Mouse (Mus musculus): Measurements from ENCODE around the gene Srgap3. TPM values are rescaled to one million over a fixed set of nuclear protein-coding genes. Genes with fewer than 3 reads are reported as not detected.

The Srgap3 gene
- total RNA-seq, 2 experiments from 2014 or later = 257 to 266 TPM

GRCm38 (mm10) chr6:112953905-112954304 lies 6.8 kb upstream of the Srgap3 start:
- DNase-seq (ENCODE audit: extremely low spot score in 1 of 2, low spot score in 2 of 2) = no peak
- intact Hi-C loops (cut with DNase I) = no loop called here

DNA sequence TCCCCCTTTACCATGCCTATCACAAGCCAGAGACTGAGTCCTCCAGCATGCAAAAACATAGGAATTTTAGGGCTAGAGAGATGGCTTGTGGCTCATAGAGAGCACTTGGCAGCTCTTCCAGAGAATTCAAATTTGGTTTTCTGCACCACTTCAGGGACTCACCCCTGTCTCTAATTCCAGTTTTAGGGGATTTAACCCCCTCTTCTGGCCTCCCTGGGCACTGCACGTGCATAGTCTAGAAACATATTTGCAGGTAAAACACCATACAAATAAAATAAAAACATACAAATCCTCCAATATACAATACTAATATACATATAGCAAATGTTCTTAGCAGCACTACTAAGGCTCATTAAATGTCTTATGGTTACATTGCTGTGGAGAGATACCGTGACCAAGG lies 4.2 kb upstream of the Srgap3 start:
- intact Hi-C loops (cut with DNase I) = no loop called here
- DNase-seq (ENCODE audit: extremely low spot score in 1 of 2, low spot score in 2 of 2) = no peak

- intact Hi-C loops (cut with DNase I) = no loop called here
Observed at GRCm38 (mm10) chr6:112950205-112951110, 3.4 kb upstream of the Srgap3 start.

DNA sequence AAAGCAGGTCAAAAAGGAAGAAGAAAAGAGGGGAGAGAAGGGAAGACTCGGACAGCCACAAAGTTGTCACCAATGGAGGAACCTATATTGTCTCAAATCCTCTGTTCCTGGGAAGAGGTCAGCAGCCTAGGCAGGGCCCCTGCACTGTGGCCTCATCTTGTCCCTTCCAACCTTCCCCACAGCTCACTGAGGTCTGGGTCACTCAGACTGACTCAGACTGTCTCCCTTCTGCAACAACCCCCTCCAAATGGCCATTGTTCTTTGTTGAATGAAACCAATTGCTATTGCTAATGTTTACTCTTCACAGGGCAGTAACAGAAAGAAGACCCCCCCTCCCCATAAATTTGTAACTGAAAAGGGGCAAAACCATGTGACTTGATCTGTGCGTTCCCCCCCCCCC lies 2.2 kb upstream of the Srgap3 start:
- no peak for DNase-seq (ENCODE audit: extremely low spot score in 1 of 2, low spot score in 2 of 2)
- intact Hi-C loops (cut with DNase I) = loop anchor here (5.0 kb wide), 2 partner anchors 48 to 232 kb away; no protein-coding TSS in a partner anchor

More at GRCm38 (mm10) chr6:112950205-112951110, 3.4 kb upstream of the Srgap3 start:
- DNase-seq (ENCODE audit: extremely low spot score in 1 of 2, low spot score in 2 of 2) = no peak

DNA sequence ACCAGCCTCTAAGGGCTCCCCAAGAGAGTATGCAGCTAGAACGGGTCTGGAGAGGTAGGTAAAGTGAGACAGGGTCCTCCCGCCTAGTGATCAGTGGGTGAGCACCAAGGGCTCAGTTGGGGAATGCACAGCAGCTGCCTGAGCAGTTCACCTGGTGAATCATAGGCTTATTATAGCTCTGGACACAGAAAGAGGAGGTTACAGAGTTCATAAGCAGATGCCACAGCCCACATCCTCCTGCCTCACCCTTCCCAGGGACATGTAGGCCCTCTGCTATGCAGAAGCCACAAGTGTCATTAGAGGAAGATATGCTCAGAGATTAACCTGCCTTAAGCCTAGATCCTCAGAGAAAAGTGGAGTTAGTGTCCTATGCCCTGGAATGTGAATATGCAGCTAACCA lies 1.4 kb upstream of the Srgap3 start:
- intact Hi-C loops (cut with DNase I) = loop anchor here (5.0 kb wide), 2 partner anchors 49 to 231 kb away; no protein-coding TSS in a partner anchor
- no peak for DNase-seq (ENCODE audit: extremely low spot score in 1 of 2, low spot score in 2 of 2)

GRCm38 (mm10) chr6:112946021-112946811 lies 850 bp downstream of the Srgap3 start:
- no peak for DNase-seq (ENCODE audit: extremely low spot score in 1 of 2, low spot score in 2 of 2)
- intact Hi-C loops (cut with DNase I) = loop anchor here (5.0 kb wide), 2 partner anchors 51 to 229 kb away; no protein-coding TSS in a partner anchor

DNA sequence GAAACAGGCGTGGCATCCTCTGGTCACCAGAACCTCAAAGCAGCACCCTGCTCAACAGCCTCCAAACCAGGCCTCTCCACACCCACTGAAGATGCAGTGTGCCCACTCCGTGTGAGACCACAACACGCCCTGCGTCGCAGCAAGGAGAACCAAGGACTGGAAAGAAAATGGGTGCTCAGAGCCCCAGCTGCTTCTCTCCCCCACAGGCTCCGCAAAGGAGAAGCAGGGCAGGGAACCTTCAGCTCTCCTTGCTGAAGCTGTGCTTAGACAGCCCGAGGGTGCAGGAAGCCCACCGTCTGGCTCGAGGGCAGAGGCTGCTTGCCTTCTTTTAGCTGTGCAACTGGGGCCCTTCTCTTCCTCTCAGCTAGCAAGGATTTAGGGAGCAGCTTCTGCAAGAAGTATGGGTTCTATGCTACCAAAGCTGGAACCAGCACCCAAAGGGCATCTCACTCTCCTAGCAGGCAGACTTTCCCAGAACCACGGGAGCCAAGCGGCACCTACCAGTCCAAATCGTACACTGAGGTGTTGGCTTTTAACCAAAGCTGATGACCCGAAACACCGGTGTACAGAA lies 1.8 kb downstream of the Srgap3 start:
- intact Hi-C loops (cut with DNase I) = loop anchor here (5.0 kb wide), 2 partner anchors 52 to 228 kb away; no protein-coding TSS in a partner anchor
- DNase-seq (ENCODE audit: extremely low spot score in 1 of 2, low spot score in 2 of 2) = peak in 1 of 2 experiments; percentile 42

GRCm38 (mm10) chr6:112943596-112944245 lies 3.3 kb downstream of the Srgap3 start:
- intact Hi-C loops (cut with DNase I) = no loop called here
- DNase-seq (ENCODE audit: extremely low spot score in 1 of 2, low spot score in 2 of 2) = peak in 1 of 2 experiments; percentile 38

DNA sequence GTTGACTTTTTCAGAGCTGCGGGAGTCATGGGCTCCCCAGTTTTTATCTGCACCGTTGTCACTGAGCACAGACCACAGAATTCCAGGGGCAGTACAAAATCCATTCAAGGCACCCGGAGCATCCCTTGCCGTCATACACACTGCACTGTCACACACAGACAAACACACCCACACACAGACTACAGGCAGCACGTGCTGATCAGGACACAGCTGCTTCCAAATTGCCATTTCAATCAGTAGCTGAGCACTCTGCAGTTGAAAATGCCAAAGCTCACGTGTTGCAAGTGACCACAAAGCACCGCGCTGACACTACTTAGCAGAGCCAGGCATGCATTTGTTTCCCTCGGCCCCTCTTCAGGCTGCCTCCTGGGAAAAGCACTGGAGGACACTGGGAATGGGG lies 7.8 kb downstream of the Srgap3 start:
- intact Hi-C loops (cut with DNase I) = no loop called here
- no peak for DNase-seq (ENCODE audit: extremely low spot score in 1 of 2, low spot score in 2 of 2)

GRCm38 (mm10) chr6:112937791-112938190 lies 9.3 kb downstream of the Srgap3 start:
- DNase-seq (ENCODE audit: extremely low spot score in 1 of 2, low spot score in 2 of 2) = no peak

GRCm38 (mm10) chr6:112934501-112934900 lies 12.6 kb downstream of the Srgap3 start:
- intact Hi-C loops (cut with DNase I) = no loop called here
- DNase-seq (ENCODE audit: extremely low spot score in 1 of 2, low spot score in 2 of 2) = no peak

More at GRCm38 (mm10) chr6:112937791-112938190, 9.3 kb downstream of the Srgap3 start:
- intact Hi-C loops (cut with DNase I) = no loop called here

GRCm38 (mm10) chr6:112932611-112933010 lies 14.5 kb downstream of the Srgap3 start:
- intact Hi-C loops (cut with DNase I) = no loop called here
- DNase-seq (ENCODE audit: extremely low spot score in 1 of 2, low spot score in 2 of 2) = no peak

DNA sequence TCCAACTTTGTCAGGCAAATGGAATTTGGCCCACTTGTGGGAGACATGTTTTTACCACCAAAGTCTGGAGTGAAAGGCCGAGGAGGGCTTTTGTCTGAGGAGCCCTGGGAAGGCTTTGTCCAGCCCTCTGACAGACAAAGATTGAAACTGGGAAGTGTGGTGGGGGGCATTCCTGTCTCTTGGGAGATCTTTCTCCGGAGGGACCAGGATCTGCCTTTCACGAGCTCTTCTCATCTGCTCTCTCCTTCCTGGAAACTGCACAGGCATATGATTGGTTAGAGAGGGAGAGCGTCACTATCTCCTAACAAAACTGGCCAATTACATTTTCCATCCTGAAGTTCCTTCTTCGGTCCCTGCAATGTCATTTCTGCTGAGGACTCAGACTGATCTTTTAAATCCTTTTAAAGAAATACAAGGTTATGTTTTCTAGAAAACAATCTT lies 17.0 kb downstream of the Srgap3 start:
- DNase-seq (ENCODE audit: extremely low spot score in 1 of 2, low spot score in 2 of 2) = peak in 1 of 2 experiments; percentile 36

DNA sequence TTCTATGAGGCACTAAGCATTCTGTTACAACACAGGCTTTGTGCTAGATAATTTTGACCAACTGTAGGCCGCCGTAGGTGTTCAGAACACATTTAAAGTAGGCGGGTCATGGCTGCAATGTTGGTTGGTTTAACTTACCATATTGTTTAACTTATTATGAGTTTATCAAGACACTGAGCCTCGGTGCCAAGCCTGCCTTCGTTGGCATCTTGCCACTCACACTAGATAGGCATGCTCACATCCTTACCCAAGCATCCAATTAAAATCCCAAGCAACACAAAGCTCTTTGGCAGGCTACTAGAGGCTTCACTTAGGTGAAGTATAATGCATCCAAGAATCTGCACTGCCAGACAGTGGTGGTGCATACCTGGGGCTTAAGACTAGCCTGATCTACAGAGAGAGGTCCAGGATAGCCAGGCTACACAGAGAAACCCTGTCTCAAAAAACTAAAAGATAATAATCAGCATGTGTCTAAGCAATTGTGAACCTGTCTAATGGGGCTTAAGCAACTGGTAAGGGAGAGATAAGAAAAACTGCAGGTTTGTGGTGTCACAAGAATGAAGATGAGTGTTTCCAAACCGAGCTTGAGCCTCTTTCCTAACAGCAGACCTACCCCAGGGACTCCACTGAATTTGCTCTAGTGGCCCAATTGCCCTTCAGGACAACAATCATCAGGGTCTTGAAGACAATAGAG lies 17.6 kb downstream of the Srgap3 start:
- intact Hi-C loops (cut with DNase I) = loop anchor here (5.0 kb wide), 1 partner anchor 47 kb away; no protein-coding TSS in a partner anchor
- no peak for DNase-seq (ENCODE audit: extremely low spot score in 1 of 2, low spot score in 2 of 2)

More for the DNA sequence above, 17.0 kb downstream of the Srgap3 start:
- intact Hi-C loops (cut with DNase I) = no loop called here

DNA sequence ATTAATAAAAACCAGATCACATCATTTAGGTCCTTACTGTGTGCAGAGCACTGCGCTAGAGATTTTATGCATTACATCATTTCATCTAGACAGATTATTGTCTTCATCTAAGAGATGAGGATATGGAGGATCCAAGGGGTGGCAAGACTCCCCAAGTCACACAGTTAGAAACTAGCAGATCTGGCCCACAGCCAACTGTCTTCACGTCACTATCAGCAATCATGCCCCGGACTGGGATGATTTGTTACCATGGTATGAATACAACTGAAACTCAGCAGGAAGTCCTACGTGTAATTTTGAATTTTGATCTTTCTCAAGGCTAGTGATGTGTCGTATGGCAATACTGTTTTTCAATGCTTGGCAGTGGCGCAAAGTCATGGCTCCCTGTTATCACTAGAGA lies 18.2 kb downstream of the Srgap3 start:
- DNase-seq (ENCODE audit: extremely low spot score in 1 of 2, low spot score in 2 of 2) = no peak
- intact Hi-C loops (cut with DNase I) = loop anchor here (5.0 kb wide), 1 partner anchor 47 kb away; no protein-coding TSS in a partner anchor

DNA sequence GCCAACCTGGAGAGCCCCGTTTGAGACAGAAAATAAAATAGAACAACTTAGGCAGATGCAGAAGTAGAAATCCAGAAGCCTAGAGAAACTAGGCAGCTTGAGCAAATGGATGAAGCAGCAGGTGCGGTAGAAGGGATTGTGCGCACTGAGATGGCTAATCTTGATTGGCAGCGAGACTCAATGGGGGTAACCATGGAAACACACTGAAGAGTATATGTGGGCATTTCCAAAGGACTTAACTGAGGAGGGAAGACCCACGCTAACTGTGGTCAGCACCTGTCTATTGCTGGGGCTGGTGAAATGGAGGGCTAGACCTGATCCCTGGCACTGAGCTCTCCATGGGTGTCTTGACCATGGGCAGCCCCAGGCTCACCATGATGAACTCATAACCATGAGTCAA lies 19.7 kb downstream of the Srgap3 start:
- intact Hi-C loops (cut with DNase I) = loop anchor here (5.0 kb wide), 1 partner anchor 45 kb away; no protein-coding TSS in a partner anchor
- peak in 1 of 2 experiments; percentile 49 for DNase-seq (ENCODE audit: extremely low spot score in 1 of 2, low spot score in 2 of 2)

- DNase-seq (ENCODE audit: extremely low spot score in 1 of 2, low spot score in 2 of 2) = no peak
- intact Hi-C loops (cut with DNase I) = loop anchor here (5.0 kb wide), 1 partner anchor 44 kb away; no protein-coding TSS in a partner anchor
Observed at GRCm38 (mm10) chr6:112926011-112926410, 21.1 kb downstream of the Srgap3 start.
